Mouse (Mus musculus): Measurements from ENCODE around the gene Lsm7. TPM values are rescaled to one million over a fixed set of nuclear protein-coding genes. Genes with fewer than 3 reads are reported as not detected.
A peak's percentile ranks its signal among the peaks of the same experiment; 100 is the strongest.

Gene Lsm7
- polyA plus RNA-seq, 1 experiment from 2014 or later, result 254 TPM

DNA sequence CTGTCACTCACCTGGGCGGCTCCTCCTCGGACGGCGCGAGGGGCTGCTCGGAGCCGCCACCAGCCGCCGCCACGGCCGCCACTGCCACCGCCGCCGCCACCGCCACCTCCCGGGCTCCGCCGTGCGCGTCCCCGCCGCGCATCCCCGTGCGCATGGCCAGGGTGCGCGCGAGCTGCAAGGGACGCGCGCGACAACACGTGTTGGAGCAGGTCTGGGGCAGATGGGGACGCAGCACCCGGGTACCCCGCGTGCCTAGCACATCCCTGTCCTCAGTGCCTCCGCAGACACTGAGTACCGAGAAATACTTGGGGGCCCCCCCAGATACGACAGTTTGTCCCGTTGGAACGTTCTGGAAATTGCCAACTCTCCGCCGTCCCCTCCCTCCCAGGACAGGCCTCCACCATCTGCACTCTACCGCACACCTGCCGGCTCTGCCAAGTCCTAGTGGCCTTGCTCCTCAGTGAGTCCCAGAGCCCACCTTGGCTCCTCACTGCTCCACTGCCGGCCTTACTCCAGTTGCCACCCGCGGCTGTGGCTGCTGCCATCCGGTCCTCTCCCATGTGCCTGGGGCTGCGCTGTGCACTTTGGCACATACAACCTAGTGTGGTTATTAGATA is 11.0 kb downstream of the Lsm7 start, which contains the start of gene Lingo3:
Gene Lingo3, minus strand, starts transcription at position 109 of the 617 bp plus-strand sequence.
- H3K27me3 ChIP-seq, result peaks cover 59% of the 10 kb centered on the region

GRCm38 (mm10) chr10:80843087-80843930 is 11.7 kb downstream of the Lsm7 start:
- 8% methylated on average over 32 of the region's 32 CpGs for WGBS

More for the DNA sequence above, 11.0 kb downstream of the Lsm7 start, which contains the start of gene Lingo3:
- H3K4me1 ChIP-seq, result peaks cover 14% of the 10 kb centered on the region
- no peak within 1 kb of the TSS for H3K27ac ChIP-seq
- 0 out of 2 replicates have a peak within 1 kb of the TSS, but pooled peaks have one; percentile 19 for H3K9ac ChIP-seq
- peak within 1 kb of the TSS; percentile 72 for H3K4me2 ChIP-seq
- ATAC-seq (ENCODE audit: borderline replicate concordance, extremely low read depth, low FRiP score, low TSS enrichment), result no peak
- H3K36me3 ChIP-seq, result no peaks in the 10 kb centered on the region
- H3K4me3 ChIP-seq, result peak within 1 kb of the TSS; percentile 38
- 3% methylated on average over 50 of the region's 51 CpGs for WGBS
- no peaks in the 10 kb centered on the region for H3K9me3 ChIP-seq

DNA sequence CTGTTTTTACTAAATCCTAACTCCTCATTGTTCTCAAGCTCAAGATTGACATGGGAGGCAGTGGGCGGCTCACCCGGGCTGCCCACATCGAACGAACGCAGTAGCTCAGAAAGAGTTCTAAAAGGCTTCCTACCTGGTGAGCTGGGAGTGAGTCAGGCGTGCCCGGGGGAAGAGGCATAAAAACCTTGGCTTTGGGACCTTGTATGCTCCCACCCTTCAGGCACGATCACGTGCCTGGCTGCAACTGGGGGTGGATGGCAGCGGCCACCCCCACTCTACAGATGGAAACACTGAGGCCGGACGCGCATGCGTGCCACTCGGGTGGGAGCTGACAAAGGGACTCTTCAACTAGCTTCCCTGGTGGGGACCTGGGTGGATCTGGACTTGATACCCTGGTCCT is 12.7 kb downstream of the Lsm7 start:
- no peak for ATAC-seq (ENCODE audit: borderline replicate concordance, extremely low read depth, low FRiP score, low TSS enrichment)
- H3K4me2 ChIP-seq, result no peak overlapping the region
- no peak overlapping the region for H3K4me3 ChIP-seq
- 74% methylated on average over 15 of the region's 15 CpGs for WGBS
- no peaks in the 10 kb centered on the region for H3K36me3 ChIP-seq
- H3K9me3 ChIP-seq, result no peaks in the 10 kb centered on the region
- no peak overlapping the region for H3K9ac ChIP-seq
- peaks cover 68% of the 10 kb centered on the region for H3K27me3 ChIP-seq
- H3K27ac ChIP-seq, result no peak overlapping the region
- H3K4me1 ChIP-seq, result peaks cover 10% of the 10 kb centered on the region

More at GRCm38 (mm10) chr10:80843087-80843930, 11.7 kb downstream of the Lsm7 start:
- Histone ChIP-seq H3K9me3 (no peaks in the 10 kb centered on the region), H3K27me3 (peaks cover 60% of the 10 kb centered on the region), H3K4me1 (peaks cover 10% of the 10 kb centered on the region), H3K27ac (no peak overlapping the region), H3K36me3 (no peaks in the 10 kb centered on the region), H3K4me2 (peak overlapping the region; percentile 72), H3K9ac (0 out of 2 replicates have a peak overlapping the region, but pooled peaks have one; percentile 19), H3K4me3 (peak overlapping the region; percentile 38)
- no peak for ATAC-seq (ENCODE audit: borderline replicate concordance, extremely low read depth, low FRiP score, low TSS enrichment)

- 80% methylated on average over 2 of the region's 2 CpGs for WGBS
- H3K27me3 ChIP-seq, result peaks cover 74% of the 10 kb centered on the region
- H3K4me2 ChIP-seq, result no peak overlapping the region
- no peak overlapping the region for H3K27ac ChIP-seq
- H3K9me3 ChIP-seq, result no peaks in the 10 kb centered on the region
- H3K9ac ChIP-seq, result no peak overlapping the region
- H3K4me3 ChIP-seq, result no peak overlapping the region
- peaks cover 10% of the 10 kb centered on the region for H3K4me1 ChIP-seq
- no peaks in the 10 kb centered on the region for H3K36me3 ChIP-seq
- ATAC-seq (ENCODE audit: borderline replicate concordance, extremely low read depth, low FRiP score, low TSS enrichment), result no peak
These were observed 13.3 kb downstream of the Lsm7 start for GRCm38 (mm10) chr10:80841685-80842084.

GRCm38 (mm10) chr10:80839848-80840247 is 15.2 kb downstream of the Lsm7 start:
- H3K4me3 ChIP-seq, result no peak overlapping the region
- peaks cover 10% of the 10 kb centered on the region for H3K4me1 ChIP-seq
- H3K27ac ChIP-seq, result no peak overlapping the region
- H3K27me3 ChIP-seq, result peaks cover 76% of the 10 kb centered on the region
- no peak overlapping the region for H3K9ac ChIP-seq
- no peak overlapping the region for H3K4me2 ChIP-seq
- H3K9me3 ChIP-seq, result no peaks in the 10 kb centered on the region
- ATAC-seq (ENCODE audit: borderline replicate concordance, extremely low read depth, low FRiP score, low TSS enrichment), result no peak
- no peaks in the 10 kb centered on the region for H3K36me3 ChIP-seq
- 59% methylated on average over 6 of the region's 6 CpGs for WGBS

DNA sequence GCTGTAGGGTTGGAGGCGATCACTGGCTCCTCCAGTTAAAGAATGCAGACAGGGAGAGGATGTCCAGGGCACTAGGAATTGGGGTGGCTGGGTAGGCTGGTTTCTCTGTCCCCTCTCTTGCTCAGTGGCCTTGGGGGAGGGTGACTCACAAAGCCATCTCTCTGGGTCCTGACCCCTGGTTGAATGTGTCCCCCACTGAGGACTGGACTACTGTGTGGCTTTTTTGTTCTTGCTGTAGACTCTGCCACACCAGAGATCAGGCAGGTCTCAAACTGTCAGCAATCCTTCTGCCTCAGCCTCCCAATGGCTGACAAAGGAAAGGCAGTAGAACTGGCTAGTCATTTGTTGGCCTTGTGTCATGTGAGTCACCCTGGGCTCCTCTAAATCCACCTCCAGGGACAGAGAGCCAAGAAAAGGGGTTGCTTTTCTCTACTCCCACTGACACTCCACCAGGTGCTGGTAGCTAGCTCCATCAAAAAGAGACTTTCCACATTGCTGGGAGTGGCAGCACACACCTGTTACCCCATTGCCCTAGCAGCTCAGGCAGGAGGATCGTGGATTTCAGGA is 16.6 kb downstream of the Lsm7 start:
- H3K27me3 ChIP-seq, result peaks cover 76% of the 10 kb centered on the region
- H3K27ac ChIP-seq, result no peak overlapping the region
- H3K4me2 ChIP-seq, result no peak overlapping the region

GRCm38 (mm10) chr10:80837827-80838226 is 17.2 kb downstream of the Lsm7 start:
- no peak for ATAC-seq (ENCODE audit: borderline replicate concordance, extremely low read depth, low FRiP score, low TSS enrichment)
- Histone ChIP-seq H3K9me3 (no peaks in the 10 kb centered on the region), H3K4me1 (no peaks in the 10 kb centered on the region), H3K27ac (no peak overlapping the region), H3K27me3 (peaks cover 76% of the 10 kb centered on the region), H3K9ac (no peak overlapping the region), H3K4me2 (no peak overlapping the region), H3K36me3 (no peaks in the 10 kb centered on the region), H3K4me3 (no peak overlapping the region)
- WGBS, result 8% methylated on average over 2 of the region's 2 CpGs

More for the DNA sequence above, 16.6 kb downstream of the Lsm7 start:
- Histone ChIP-seq H3K9ac (no peak overlapping the region), H3K9me3 (no peaks in the 10 kb centered on the region), H3K4me1 (peaks cover 2% of the 10 kb centered on the region), H3K4me3 (no peak overlapping the region), H3K36me3 (no peaks in the 10 kb centered on the region)
- 37% methylated on average over 2 of the region's 2 CpGs for WGBS
- ATAC-seq (ENCODE audit: borderline replicate concordance, extremely low read depth, low FRiP score, low TSS enrichment), result no peak

- Histone ChIP-seq H3K9ac (no peak overlapping the region), H3K36me3 (no peaks in the 10 kb centered on the region), H3K27me3 (peaks cover 68% of the 10 kb centered on the region), H3K4me3 (no peak overlapping the region), H3K9me3 (no peaks in the 10 kb centered on the region), H3K4me1 (no peaks in the 10 kb centered on the region), H3K4me2 (no peak overlapping the region), H3K27ac (no peak overlapping the region)
- WGBS, result 46% methylated on average over 7 of the region's 7 CpGs
- no peak for ATAC-seq (ENCODE audit: borderline replicate concordance, extremely low read depth, low FRiP score, low TSS enrichment)
These were observed 18.0 kb downstream of the Lsm7 start for GRCm38 (mm10) chr10:80836949-80837379.

DNA sequence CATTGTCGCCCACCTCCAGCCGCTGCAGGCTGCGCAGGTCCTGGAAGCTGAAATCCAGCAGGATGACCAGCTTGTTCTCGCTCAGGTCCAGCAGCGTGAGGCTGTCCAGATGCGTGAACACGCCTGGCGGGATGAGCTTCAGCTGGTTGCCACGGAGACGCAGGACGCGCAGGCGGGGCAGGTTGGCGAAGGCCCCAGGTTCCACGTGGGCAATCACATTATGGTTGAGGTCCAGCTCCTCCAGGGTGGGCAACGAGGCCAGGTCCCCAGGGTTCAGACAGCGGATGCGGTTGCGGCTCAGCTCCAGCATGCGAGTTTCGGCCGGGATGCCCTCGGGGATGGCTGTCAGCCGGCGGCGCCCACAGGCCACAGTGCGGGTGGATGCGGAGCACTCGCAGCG is 19.4 kb downstream of the Lsm7 start:
- Histone ChIP-seq H3K27me3 (peaks cover 61% of the 10 kb centered on the region), H3K4me3 (0 out of 2 replicates have a peak overlapping the region, but pooled peaks have one; percentile 2), H3K4me1 (peaks cover 8% of the 10 kb centered on the region), H3K4me2 (no peak overlapping the region), H3K9ac (no peak overlapping the region), H3K9me3 (no peaks in the 10 kb centered on the region), H3K27ac (no peak overlapping the region), H3K36me3 (peaks cover 1% of the 10 kb centered on the region; the same call in 1 of the 2 replicates)
- no peak for ATAC-seq (ENCODE audit: borderline replicate concordance, extremely low read depth, low FRiP score, low TSS enrichment)
- WGBS, result 51% methylated on average over 30 of the region's 30 CpGs

DNA sequence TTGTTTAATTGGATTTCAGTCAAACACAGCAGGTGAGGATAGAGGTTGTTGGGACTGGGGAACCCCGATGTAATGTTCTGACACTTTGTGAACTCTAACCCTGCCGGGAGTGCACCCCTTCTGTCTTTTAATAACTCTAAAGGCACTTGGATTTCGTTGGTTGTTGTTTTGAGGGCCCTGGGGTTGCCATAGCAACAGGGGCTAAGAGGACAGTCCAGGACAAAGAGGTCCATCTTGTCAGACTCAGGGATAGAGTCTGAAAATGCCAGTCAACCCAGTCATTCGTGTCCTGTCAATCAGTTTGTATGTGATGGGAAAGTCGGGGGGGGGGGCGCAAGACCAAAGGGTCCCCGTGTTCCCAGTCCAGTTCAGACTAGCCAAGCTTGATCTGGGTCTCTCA is 22.2 kb downstream of the Lsm7 start:
- H3K27me3 ChIP-seq, result peaks cover 50% of the 10 kb centered on the region
- H3K4me2 ChIP-seq, result no peak overlapping the region
- WGBS, result 61% methylated on average over 7 of the region's 7 CpGs
- no peaks in the 10 kb centered on the region for H3K9me3 ChIP-seq
- H3K27ac ChIP-seq, result no peak overlapping the region
- ATAC-seq (ENCODE audit: borderline replicate concordance, extremely low read depth, low FRiP score, low TSS enrichment), result no peak
- no peak overlapping the region for H3K9ac ChIP-seq
- no peak overlapping the region for H3K4me3 ChIP-seq
- peaks cover 17% of the 10 kb centered on the region for H3K36me3 ChIP-seq
- peaks cover 25% of the 10 kb centered on the region for H3K4me1 ChIP-seq

- no peak overlapping the region for H3K4me3 ChIP-seq
- ATAC-seq (ENCODE audit: borderline replicate concordance, extremely low read depth, low FRiP score, low TSS enrichment), result no peak
- 3% methylated on average over 9 of the region's 9 CpGs for WGBS
- no peaks in the 10 kb centered on the region for H3K9me3 ChIP-seq
- no peak overlapping the region for H3K9ac ChIP-seq
- no peak overlapping the region for H3K27ac ChIP-seq
- no peak overlapping the region for H3K4me2 ChIP-seq
- H3K27me3 ChIP-seq, result peaks cover 34% of the 10 kb centered on the region
- H3K36me3 ChIP-seq, result peaks cover 17% of the 10 kb centered on the region
- H3K4me1 ChIP-seq, result peaks cover 27% of the 10 kb centered on the region
These were observed 23.9 kb downstream of the Lsm7 start for GRCm38 (mm10) chr10:80831136-80831535.

All from lung, embryonic 15.5 days (tissue).